Mouse (Mus musculus) retina, postnatal 7 days (tissue): ENCODE results near the gene Gm28035.

Experiments
- DNase-seq: peaks from one replicate; pipeline ENCODE4 v3.0.0-alpha.2; 2012; ENCODE audit warnings: low read depth, low spot score

Gm28035 gene

DNA sequence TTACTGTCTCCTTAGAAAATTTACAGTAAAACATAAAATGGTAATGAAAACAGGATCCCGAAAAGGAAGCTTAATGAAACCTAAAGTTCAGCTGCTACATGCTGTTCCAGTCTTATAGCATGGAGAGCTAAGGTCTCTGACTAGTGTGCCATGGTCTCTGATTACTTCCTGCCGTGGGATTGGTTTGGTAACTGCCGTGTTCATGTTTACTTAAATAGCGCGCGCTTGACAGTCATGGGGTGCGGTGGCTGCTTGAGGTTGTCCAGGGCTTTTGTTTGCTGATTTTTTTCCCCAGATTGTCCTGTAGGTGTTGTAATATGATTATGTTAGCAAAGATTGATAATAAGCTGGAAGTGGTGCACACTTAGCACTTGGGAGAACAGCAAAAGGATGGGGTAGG lies 65.7 kb downstream of the Gm28035 start:
- no peak for DNase-seq

DNA sequence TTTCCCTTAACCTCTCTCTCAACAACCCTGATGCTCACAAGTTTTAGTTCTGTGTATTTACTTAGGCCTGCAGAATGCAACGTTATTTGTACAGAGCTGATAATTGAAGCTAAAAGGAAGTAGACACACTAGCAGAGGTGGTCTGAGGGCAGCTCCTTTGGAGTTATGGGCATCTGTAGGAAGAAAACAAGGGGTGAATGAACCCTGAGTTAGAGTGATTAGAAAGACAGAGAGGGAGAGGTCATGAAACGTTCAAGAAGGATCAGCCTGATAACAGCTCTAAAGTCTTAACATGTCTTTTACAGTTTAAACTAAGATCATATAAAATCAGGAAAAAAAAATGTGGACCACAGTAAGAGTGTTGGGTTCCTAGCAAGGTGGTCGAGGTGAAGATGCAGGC lies 69.0 kb downstream of the Gm28035 start:
- DNase-seq, result no peak

DNA sequence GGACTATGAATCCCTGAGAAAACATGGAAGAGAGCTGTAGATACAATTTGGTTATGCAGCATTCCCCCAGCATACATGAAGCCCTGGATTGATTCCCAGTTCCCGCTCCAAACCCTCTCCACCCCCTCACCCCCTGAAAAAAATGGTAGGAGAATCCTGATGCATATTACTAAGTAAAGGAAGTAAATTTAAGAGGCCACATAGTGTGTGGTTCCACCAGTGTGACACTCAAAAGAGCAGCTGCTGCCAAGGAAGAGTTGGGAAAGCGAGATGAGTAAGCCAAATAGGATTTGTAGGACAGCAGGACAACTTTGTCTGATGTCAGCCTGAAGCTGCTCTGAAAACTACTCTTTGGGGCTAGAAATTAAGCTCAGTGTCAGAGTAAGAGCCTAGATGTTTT lies 71.1 kb downstream of the Gm28035 start:
- DNase-seq, result no peak

GRCm38 (mm10) chr2:30316136-30316535 lies 75.8 kb downstream of the Gm28035 start:
- no peak for DNase-seq

GRCm38 (mm10) chr2:30316955-30317354 lies 76.6 kb downstream of the Gm28035 start:
- DNase-seq, result no peak

- DNase-seq, result no peak
Measured at GRCm38 (mm10) chr2:30319260-30319659, 78.9 kb downstream of the Gm28035 start.

DNA sequence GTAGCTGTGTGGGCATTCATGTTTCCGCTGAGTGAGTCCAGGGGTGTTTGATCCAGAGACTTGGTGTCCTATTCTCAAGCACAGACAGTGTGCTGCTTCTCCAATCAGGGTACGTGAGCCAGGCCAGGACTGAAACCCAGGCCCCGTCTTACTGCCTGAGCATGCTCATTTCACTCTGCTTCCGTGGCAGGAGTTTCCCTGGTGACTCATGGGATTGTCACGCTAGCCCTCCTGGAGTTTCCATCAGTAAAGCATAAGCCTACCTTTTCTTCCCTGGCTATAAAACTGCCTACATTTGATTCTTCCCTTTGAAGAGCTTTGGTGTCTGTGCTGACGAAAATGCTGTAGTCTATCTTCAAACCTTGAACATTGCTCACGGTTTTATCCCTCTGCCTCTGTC lies 82.7 kb downstream of the Gm28035 start:
- DNase-seq, result no peak

DNA sequence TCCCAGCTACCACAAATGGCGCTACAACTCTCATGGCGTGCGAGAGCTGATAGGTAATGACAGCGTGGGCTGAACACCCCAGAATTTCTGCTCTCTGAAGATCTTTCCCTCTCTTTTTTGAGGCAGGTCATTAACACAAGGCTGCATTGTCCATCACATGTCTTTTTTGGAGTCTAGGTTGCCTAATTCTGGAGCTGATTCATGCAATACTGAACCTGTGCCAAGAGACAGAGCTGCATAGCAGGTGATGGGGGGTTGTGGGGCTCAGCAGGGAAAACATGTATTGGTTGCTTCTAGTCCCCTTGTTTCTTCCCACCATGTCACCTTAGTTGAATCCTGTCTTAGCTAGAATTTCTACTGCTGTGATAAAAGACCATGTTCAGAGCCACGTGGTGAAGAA lies 84.9 kb downstream of the Gm28035 start:
- no peak for DNase-seq

GRCm38 (mm10) chr2:30327276-30327675 lies 86.9 kb downstream of the Gm28035 start:
- no peak for DNase-seq

- DNase-seq, result no peak
Measured at GRCm38 (mm10) chr2:30328791-30329190, 88.4 kb downstream of the Gm28035 start.
